Mouse (Mus musculus) left cerebral cortex, adult 11 months (tissue): ENCODE results near the gene Camk2d.

Experiments used
- DNase-seq: peaks from one replicate; pipeline ENCODE4 v3.0.0; 2022; ENCODE audit warnings: low spot score

The Camk2d gene

GRCm38 (mm10) chr3:126650747-126651146, 54.6 kb downstream of the Camk2d start:
- DNase-seq = no peak

DNA sequence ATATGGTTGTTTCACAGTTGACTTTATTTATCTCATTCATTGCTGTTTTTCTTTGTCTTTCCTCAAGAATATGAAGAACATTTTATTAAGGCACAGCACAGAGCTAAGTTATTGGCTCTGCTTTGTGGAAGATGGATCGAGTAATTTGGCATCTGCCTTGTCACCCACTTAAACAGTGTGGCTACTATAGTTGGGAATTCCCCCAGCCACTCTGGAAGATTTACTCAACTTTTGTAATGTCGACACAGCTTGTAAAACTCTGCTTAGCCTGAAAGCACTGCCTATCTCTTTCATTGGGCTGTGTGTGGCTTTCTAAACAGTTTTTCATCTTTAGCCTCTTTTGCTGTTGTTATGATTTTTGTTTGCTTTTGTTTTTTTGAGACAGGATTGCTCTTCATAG, 56.3 kb downstream of the Camk2d start:
- no peak for DNase-seq

DNA sequence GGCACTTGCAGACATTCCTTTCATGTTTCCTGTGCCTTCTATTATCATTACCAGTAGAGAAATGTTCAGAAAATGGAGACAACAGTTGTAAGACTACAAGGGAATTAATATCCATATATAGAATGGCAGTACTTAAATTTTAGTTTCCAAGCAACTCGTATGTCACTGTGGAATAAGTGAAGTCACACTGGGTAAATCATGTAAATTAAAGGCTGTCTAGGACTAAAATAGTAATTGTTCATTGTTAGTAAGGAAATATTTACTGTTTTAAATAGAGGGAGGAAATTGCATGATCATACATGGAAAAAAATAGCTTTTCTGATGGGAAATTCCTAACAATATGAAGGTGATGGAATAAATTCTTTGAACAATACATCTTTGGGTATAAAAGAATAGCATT, 57.0 kb downstream of the Camk2d start:
- DNase-seq = no peak

GRCm38 (mm10) chr3:126656173-126656572, 60.1 kb downstream of the Camk2d start:
- DNase-seq = no peak

DNA sequence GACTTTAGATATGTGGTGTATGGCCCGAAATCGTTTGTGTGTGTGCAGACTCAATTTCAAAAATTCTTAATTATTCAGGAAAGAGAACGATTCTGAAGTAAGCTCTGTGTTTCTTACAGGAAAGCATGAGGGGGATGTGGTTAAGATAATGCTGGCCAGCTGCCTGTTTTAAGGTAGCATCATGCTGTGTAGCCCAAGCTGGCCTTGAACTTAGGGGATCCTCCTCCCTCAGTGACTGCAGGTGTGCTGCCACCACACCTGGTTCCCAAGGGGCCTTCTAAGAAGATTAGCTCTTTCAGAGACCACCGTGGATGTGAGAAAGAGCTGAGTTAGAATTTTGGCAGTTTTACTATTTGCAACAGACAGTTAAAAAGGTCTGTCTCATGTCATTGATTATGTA, 61.8 kb downstream of the Camk2d start:
- DNase-seq = no peak

DNA sequence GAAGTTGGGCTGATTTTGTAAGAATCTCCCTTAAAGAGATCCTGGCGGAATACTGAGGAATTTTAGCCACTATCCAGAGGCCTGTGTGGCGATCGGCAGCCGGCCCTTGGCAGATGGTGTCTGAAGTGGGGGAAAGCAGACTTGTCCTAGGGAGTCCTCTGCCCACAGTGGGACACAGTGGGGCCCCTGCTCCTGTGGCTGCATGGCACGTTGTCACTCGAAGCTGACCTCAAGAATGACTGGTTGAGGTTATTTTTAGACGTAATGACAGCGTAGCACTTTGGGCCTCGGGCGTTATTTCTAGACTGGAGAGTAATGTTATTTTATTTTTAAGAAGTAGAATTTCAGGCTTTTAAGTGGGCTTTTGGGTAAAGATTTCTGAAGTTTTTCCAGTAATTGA, 62.7 kb downstream of the Camk2d start:
- DNase-seq = no peak

- DNase-seq = no peak
Observed at GRCm38 (mm10) chr3:126659235-126659634, 63.1 kb downstream of the Camk2d start.

- DNase-seq = no peak
Observed at GRCm38 (mm10) chr3:126659832-126660564, 63.9 kb downstream of the Camk2d start.

GRCm38 (mm10) chr3:126660575-126660974, 64.5 kb downstream of the Camk2d start:
- no peak for DNase-seq

GRCm38 (mm10) chr3:126660986-126661385, 64.9 kb downstream of the Camk2d start:
- DNase-seq = no peak

- no peak for DNase-seq
Observed at GRCm38 (mm10) chr3:126661920-126662319, 65.8 kb downstream of the Camk2d start.

GRCm38 (mm10) chr3:126663436-126663835, 67.3 kb downstream of the Camk2d start:
- DNase-seq = no peak

DNA sequence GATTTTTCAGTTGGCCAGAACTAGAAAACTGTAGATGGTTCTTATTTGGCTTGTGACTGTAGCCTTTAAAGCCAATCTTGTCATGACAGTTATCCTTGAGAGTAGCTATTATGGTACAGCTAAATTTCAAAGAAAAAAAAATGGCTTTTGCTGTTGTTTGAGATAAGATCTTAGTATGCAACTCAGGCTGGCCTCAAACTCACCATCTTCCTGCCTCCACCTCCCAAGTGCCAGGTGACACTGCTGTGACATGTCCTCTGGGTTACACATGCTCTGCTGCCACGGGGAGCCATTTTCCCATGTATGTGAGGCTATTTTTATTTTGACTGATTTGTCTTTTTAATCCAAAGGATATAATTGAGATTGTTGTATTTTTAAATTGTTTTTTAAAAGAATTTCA, 69.8 kb downstream of the Camk2d start:
- DNase-seq = no peak

- DNase-seq = no peak
Observed at GRCm38 (mm10) chr3:126667019-126667418, 70.9 kb downstream of the Camk2d start.

DNA sequence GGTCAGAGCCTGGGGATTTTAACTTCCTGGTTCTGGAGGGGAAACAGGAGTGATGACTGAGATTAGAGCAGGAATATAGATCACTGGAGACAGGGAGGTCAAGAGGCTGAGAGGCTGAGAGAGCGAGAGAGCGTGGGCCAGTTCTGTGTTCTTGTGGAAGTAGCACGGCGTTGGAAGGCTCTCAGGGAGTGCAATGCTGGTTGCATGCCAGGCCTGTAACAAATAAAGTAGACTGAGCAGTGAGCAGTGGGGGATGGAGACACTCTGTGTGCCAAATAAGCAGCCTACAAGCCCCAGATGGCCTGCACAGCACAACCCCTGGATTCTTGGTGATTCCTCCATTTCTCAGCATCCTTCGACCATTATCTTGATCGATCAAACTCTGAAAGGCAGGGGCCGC, 71.3 kb downstream of the Camk2d start:
- DNase-seq = no peak

GRCm38 (mm10) chr3:126668123-126668522, 72.0 kb downstream of the Camk2d start:
- no peak for DNase-seq

DNA sequence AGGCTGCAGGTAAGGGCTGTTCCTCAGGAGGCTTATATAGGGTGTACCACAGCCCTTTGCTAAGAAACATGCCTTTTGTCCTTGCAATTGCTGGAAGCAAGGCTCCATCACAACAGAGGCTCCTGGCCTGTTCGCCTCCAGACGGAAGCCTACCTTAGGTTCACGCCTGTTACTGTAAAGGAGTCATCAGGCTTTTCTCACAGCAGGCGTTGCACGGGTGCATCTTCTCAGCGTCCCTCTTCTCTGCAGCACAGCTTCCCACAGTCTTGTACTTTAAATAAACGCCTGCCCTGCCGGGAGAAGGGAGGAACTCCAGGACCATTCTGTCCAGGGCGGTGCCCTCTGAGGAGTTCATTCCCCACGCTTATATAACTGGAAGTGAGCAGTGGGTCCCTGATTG, 72.6 kb downstream of the Camk2d start:
- no peak for DNase-seq

GRCm38 (mm10) chr3:126670413-126670812, 74.3 kb downstream of the Camk2d start:
- DNase-seq = no peak

DNA sequence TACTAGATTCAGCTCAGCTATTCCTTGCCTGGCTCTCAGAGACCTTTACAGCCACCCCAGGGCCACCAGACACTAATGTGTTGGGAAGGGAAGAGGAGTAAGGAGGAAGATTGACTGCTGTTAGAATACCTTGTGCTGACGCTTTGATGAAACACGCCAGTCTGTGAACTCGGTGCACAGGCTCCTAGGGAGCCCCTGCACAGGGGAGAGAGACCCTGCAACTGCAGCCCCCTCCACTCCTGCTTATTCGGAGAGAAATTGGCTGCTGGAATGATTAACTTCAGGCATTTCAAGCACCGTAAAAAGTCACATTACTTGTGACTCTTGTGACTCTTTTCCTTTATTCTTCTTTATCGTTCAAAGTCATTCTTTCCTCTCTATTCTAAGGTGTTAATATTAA, 75.2 kb downstream of the Camk2d start:
- no peak for DNase-seq

DNA sequence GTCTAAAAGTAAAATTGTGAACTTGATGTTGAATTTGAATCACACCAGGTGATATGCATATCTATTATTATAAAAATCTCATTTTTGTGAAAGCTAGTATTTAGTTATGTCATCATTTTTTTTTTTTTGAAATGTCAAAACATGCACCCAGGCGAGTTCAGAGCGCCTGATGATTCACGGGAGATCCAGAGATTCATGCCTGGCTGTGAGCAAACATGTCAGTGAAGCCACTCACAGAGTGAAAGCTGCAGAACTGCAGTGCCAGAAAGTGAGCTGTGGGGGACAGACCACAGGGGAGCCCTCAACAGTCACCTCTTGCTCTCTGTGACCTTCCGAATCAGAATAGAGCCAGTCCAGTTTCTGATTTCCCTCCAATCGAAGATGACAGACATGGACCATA, 84.9 kb downstream of the Camk2d start:
- DNase-seq = no peak

DNA sequence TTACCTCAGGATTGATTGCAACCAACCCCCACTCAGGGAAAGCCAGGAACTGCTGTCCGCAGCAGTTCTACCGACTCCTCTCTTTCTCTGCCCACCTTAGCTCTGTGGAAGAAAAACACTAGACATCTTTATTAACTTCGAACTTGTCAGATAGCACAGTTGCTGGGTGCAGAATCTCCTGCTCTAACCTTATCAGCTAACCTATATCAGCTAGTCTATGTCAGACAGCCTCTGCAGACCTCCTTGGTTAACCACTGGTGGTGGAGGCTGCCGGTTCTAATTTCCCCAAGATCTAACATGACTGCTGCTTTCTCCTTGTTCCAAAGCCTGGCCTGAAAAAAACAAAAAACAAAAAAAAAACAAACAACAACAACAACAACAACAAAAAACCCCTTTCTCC, 85.9 kb downstream of the Camk2d start:
- DNase-seq = no peak

GRCm38 (mm10) chr3:126685363-126685762, 89.3 kb downstream of the Camk2d start:
- DNase-seq = no peak

DNA sequence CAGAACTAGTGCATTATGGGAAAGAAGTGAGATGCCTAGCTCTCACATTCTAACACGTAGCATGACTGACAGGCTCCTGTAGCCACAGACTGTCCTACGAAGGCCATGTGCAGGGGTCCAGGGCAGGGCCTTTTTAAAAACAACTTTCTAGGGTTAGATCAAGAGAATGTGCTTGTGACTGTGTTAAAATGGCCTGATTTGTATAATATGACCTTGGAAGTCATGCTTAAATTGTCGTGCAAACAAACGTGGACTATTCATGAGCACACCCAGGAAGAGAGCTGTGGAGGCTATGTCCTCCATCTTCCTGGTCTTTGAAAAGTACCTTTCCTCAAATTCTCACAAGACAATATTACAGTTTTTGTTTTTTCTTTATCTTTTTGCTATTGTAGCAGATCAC, 91.0 kb downstream of the Camk2d start:
- DNase-seq = no peak

DNA sequence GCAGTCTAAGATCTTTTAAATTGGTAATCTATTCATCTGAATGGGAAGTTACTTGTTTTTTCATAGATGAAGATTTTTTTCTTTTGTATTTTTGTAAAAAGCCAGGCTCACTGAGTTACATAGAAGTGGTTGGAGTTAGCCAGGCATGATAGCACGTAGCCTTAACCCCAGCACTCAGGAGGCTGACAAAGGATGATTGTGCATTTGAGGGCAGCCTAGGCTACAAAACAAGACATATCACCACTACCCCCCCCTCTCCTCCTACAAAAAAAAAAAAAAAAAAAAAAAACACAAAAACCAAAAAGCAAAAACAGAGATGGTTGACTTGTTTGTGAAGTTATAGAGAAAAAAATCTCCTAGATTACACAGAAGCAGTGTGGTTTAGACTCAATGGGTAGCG, 92.4 kb downstream of the Camk2d start:
- DNase-seq = no peak
